Mouse (Mus musculus): ENCODE measurements around the gene Fibp. TPM values are rescaled to one million over a fixed set of nuclear protein-coding genes. Genes with fewer than 3 reads are reported as not detected.

The Fibp gene
- polyA plus RNA-seq, 1 experiment from 2014 or later = 101 TPM

DNA sequence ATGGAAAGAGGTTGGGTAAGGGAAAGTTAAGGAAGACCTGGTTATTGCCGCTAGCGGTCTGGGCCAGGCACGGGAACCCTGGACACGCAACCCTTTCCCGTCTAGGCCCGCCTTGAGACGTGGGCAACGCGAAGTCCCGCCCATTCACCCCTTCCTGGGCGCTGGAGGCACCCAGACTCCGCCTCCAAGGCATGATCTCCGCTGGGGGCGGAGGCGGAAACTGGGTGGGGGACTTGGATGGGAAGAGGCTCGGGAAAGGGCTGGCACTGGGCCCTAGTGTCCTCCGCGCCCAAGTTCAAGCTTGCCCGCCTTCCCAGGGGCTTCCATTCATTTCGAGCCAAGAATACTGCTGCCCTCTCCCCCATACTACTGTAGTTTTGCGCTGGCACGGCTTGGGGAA is 13.3 kb downstream of the Fibp start, which contains the start of gene Efemp2:
TSS of gene Efemp2 (plus strand) at position 235 of the 400 bp plus-strand sequence.
- peak within 1 kb of the TSS; percentile 86 for H3K27ac ChIP-seq (ENCODE audit: low read depth)
- H3K9ac ChIP-seq = peak within 1 kb of the TSS; percentile 76
- peaks cover 2% of the 10 kb centered on the region; the same call in 1 of the 2 replicates for H3K27me3 ChIP-seq (ENCODE audit: insufficient read depth, low read length)
- peaks cover 23% of the 10 kb centered on the region for H3K36me3 ChIP-seq (ENCODE audit: insufficient read depth)
- H3K4me2 ChIP-seq = peak within 1 kb of the TSS; percentile 88
- 0 out of 2 replicates have a peak, but pooled peaks have one; percentile 24 for TF ChIP-seq CTCF (IDR thresholded peaks at IDR 0.05; ENCODE audit: low read depth)
- no peaks in the 10 kb centered on the region for H3K9me3 ChIP-seq (ENCODE audit: low read depth, low read length)
- DNase-seq = peak; percentile 96
- WGBS = under 1% methylated on average over 22 of the region's 22 CpGs
- peaks cover 9% of the 10 kb centered on the region; the same call in 1 of the 2 replicates for H3K4me1 ChIP-seq (ENCODE audit: insufficient read depth)
- ATAC-seq (ENCODE audit: insufficient read depth) = peak; percentile 78
- peak within 1 kb of the TSS; percentile 64 for H3K4me3 ChIP-seq (ENCODE audit: low read depth, low read length)

DNA sequence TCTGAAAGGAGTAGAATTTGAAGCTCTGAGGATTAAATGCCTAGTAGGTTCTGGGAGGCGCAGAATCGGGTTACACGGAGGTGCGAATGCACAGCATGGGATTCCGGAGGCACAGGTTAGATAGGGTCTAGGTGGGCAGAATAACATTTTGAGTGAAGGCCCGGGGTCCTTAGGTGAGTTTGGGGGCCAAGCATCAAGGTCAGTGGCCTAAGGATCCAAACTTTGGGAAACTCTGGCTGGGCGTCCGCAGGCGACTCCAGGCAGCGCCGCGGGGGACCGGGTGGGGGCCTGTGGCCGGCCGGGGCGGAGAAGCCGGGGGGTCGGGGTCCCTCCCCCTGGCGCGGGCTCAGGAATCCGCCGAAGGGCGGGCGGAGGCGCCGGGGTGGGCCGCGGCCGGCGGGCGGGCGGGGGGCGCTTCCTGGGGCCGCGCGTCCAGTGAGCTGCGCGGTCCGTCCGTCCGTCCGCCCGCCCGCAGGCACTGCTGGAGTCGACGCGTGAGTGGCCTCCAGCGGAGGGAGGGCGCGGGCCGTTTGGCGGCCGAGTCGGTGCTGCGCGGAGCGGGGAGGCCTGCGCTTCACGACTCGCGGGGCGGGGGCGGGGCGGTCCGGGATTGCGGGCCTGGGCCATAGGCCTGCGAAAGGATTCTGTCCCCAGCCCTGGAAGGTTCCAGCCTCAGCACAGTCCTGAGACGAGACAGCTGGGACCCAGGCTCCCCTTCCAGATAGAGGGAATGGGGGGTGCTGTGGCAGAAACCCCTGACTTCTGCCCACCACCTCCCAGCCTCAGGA is 14.1 kb downstream of the Fibp start:
- Histone ChIP-seq H3K27me3 (ENCODE audit: insufficient read depth, low read length) (peaks cover 2% of the 10 kb centered on the region; the same call in 1 of the 2 replicates), H3K27ac (ENCODE audit: low read depth) (peak overlapping the region; percentile 86), H3K4me3 (ENCODE audit: low read depth, low read length) (peak overlapping the region; percentile 64), H3K36me3 (ENCODE audit: insufficient read depth) (peaks cover 30% of the 10 kb centered on the region), H3K4me2 (peak overlapping the region; percentile 88), H3K4me1 (ENCODE audit: insufficient read depth) (peaks cover 9% of the 10 kb centered on the region; the same call in 1 of the 2 replicates), H3K9me3 (ENCODE audit: low read depth, low read length) (no peaks in the 10 kb centered on the region), H3K9ac (peak overlapping the region; percentile 76)
- peak; percentile 74 for ATAC-seq (ENCODE audit: insufficient read depth)
- no peak for TF ChIP-seq CTCF (IDR thresholded peaks at IDR 0.05; ENCODE audit: low read depth)
- WGBS = under 1% methylated on average over 65 of the region's 68 CpGs
- peak; percentile 79 for DNase-seq

DNA sequence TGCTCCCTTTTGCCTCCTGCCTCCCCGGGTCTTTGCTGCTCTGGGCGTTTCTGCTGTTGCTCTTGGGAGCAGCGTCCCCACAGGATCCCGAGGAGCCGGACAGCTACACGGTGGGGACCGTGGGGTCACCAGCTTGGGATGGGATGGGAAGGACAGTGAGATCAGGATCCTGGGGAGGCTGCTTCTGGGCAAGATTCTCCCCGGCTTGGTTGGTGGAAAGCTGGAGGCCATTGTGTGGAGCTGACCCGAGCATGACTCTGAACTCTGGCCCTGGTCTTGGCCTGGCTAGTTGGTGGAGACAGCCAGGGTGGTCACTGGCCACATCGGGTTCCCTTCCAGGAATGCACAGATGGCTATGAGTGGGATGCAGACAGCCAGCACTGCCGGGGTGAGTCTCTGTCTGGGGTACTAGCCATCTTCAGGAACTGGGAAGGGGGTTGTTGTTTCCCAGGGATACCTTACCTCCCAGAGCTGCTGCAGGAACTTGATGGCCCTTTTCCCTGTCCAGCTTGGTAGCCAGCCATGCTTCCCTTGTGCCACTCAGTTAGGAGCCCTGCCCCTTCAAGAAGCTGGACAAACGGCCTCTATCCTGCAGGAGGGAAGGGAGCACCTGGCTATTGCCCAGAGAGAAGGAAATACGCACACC is 14.8 kb downstream of the Fibp start:
- 11% methylated on average over 13 of the region's 13 CpGs for WGBS
- H3K36me3 ChIP-seq (ENCODE audit: insufficient read depth) = peaks cover 37% of the 10 kb centered on the region
- ATAC-seq (ENCODE audit: insufficient read depth) = peak; percentile 20; the same call in 1 of the 2 replicates

DNA sequence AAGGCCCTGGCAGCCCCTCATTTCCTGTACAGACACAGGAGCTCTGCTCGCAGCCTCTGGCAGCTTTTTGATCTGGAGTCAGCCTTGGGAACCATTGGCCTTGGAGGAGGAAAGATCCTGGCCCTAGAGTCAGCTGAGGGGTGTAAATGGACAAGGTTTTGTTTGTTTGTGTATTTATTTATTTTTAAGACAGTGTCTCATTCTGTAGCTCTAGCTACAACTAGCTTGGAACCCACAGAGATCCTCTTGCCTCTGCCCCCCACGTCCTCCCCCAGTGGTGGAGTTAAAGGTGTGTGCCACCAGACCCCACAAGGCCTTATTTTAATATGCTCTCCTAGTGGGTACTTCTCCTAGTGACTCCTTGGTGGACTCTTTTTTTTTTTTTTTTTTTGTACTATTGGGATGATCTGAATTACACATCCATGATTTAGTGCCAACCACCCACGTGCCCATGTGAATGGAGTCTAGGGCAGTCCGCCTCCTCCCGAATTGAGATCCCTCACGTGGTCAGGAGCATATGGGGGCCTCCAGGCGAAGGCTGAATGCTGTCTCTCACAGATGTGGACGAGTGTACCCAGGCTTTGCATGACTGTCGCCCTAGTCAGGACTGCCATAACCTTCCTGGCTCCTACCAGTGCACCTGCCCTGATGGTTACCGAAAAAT is 16.7 kb downstream of the Fibp start:
- no peak overlapping the region for H3K4me3 ChIP-seq (ENCODE audit: low read depth, low read length)
- no peak for TF ChIP-seq CTCF (IDR thresholded peaks at IDR 0.05; ENCODE audit: low read depth)
- DNase-seq = no peak
- H3K27me3 ChIP-seq (ENCODE audit: insufficient read depth, low read length) = no peaks in the 10 kb centered on the region
- no peak overlapping the region for H3K27ac ChIP-seq (ENCODE audit: low read depth)
- H3K4me1 ChIP-seq (ENCODE audit: insufficient read depth) = peaks cover 9% of the 10 kb centered on the region; the same call in 1 of the 2 replicates
- H3K9me3 ChIP-seq (ENCODE audit: low read depth, low read length) = no peaks in the 10 kb centered on the region
- no peak overlapping the region for H3K9ac ChIP-seq
- peaks cover 54% of the 10 kb centered on the region for H3K36me3 ChIP-seq (ENCODE audit: insufficient read depth)
- ATAC-seq (ENCODE audit: insufficient read depth) = no peak
- no peak overlapping the region for H3K4me2 ChIP-seq
- WGBS = 84% methylated on average over 10 of the region's 10 CpGs

More for the DNA sequence above, 14.8 kb downstream of the Fibp start:
- TF ChIP-seq CTCF (IDR thresholded peaks at IDR 0.05; ENCODE audit: low read depth) = no peak
- H3K4me1 ChIP-seq (ENCODE audit: insufficient read depth) = peaks cover 9% of the 10 kb centered on the region; the same call in 1 of the 2 replicates
- peak overlapping the region; percentile 64 for H3K4me3 ChIP-seq (ENCODE audit: low read depth, low read length)
- H3K4me2 ChIP-seq = peak overlapping the region; percentile 88
- no peaks in the 10 kb centered on the region for H3K9me3 ChIP-seq (ENCODE audit: low read depth, low read length)
- peak overlapping the region; percentile 76 for H3K9ac ChIP-seq
- H3K27me3 ChIP-seq (ENCODE audit: insufficient read depth, low read length) = peaks cover under 1% of the 10 kb centered on the region; the same call in 1 of the 2 replicates
- peak overlapping the region; percentile 86 for H3K27ac ChIP-seq (ENCODE audit: low read depth)
- peak; percentile 39 for DNase-seq

DNA sequence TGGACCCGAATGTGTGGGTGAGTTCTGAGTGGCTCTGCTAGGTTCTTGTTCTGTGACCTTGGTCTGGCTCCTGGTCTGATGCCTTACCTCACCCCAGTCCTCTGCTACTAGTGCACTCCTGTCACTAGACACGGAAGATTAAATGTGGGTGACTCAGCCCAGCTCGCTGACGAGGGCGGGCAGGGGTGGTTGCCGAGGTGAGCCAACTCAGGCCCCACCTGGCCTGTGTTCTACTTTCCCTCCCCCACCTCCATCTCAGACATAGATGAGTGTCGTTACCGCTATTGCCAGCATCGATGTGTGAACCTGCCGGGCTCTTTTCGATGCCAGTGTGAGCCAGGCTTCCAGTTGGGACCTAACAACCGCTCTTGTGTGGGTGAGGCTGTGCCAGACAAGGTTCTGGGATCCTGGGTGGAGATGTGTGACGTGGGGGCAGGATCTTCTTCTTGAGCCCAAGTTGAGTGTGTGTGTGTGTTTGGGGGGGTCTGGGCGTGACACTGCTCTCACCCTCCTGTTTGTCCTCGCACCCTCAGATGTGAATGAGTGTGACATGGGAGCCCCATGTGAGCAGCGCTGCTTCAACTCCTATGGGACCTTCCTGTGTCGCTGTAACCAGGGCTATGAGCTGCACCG is 17.4 kb downstream of the Fibp start:
- WGBS = 87% methylated on average over 18 of the region's 18 CpGs
- H3K36me3 ChIP-seq (ENCODE audit: insufficient read depth) = peaks cover 61% of the 10 kb centered on the region
- no peak for TF ChIP-seq CTCF (IDR thresholded peaks at IDR 0.05; ENCODE audit: low read depth)
- no peaks in the 10 kb centered on the region for H3K27me3 ChIP-seq (ENCODE audit: insufficient read depth, low read length)
- H3K9me3 ChIP-seq (ENCODE audit: low read depth, low read length) = no peaks in the 10 kb centered on the region
- no peak for ATAC-seq (ENCODE audit: insufficient read depth)
- no peak overlapping the region for H3K4me2 ChIP-seq
- no peak overlapping the region for H3K4me3 ChIP-seq (ENCODE audit: low read depth, low read length)
- no peak overlapping the region for H3K9ac ChIP-seq
- peaks cover 9% of the 10 kb centered on the region; the same call in 1 of the 2 replicates for H3K4me1 ChIP-seq (ENCODE audit: insufficient read depth)
- DNase-seq = no peak
- no peak overlapping the region for H3K27ac ChIP-seq (ENCODE audit: low read depth)

DNA sequence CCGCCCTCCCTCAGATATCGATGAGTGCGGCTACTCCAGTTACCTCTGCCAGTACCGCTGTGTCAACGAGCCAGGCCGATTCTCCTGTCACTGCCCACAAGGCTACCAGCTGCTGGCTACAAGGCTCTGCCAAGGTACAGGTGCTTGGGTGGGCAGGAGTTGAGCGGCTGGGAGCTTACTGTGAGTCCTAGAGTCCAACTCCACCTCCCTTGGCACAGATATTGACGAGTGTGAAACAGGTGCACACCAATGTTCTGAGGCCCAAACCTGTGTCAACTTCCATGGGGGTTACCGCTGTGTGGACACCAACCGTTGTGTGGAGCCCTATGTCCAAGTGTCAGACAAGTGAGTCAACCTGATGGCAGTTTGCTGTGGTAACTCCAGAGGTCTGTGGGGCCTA is 19.6 kb downstream of the Fibp start:
- Histone ChIP-seq H3K4me3 (ENCODE audit: low read depth, low read length) (no peak overlapping the region), H3K36me3 (ENCODE audit: insufficient read depth) (peaks cover 83% of the 10 kb centered on the region)
- 87% methylated on average over 10 of the region's 10 CpGs for WGBS

More for the DNA sequence above, 19.6 kb downstream of the Fibp start:
- no peak overlapping the region for H3K4me2 ChIP-seq
- ATAC-seq (ENCODE audit: insufficient read depth) (no peak), DNase-seq (no peak)
- H3K9ac ChIP-seq = no peak overlapping the region
- H3K27ac ChIP-seq (ENCODE audit: low read depth) = no peak overlapping the region
- H3K4me1 ChIP-seq (ENCODE audit: insufficient read depth) = peaks cover 7% of the 10 kb centered on the region; the same call in 1 of the 2 replicates
- no peak for TF ChIP-seq CTCF (IDR thresholded peaks at IDR 0.05; ENCODE audit: low read depth)
- no peaks in the 10 kb centered on the region for H3K27me3 ChIP-seq (ENCODE audit: insufficient read depth, low read length)
- no peaks in the 10 kb centered on the region for H3K9me3 ChIP-seq (ENCODE audit: low read depth, low read length)

Measured in lung, embryonic 14.5 days (tissue).